Mouse (Mus musculus): ENCODE measurements around the gene Vps54. TPM values are rescaled to one million over a fixed set of nuclear protein-coding genes. Genes with fewer than 3 reads are reported as not detected.

The Vps54 gene
- polyA plus RNA-seq, 1 experiment from 2014 or later = 10.3 TPM

DNA sequence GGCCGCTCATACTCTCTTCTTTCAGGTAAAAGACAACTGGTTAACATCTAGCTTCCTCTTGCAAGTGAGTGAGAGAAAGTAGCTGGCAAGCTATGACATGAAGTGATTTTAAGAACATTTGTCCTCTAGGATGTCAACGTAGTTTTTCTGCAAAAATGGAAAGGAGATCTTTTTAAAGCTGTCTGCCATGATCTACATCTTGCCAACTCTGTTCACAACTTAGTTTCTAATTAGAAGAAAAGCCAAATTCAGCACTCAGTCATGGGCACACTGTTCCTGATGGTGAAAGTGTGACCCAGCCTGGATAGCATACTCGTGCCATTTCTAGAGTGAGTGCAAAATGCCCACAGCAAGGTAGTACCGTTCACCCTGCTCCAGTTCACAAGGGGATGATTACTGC lies 100.0 kb downstream of the Vps54 start:
- H3K4me2 ChIP-seq (ENCODE audit: low read length) = no peak overlapping the region
- H3K27ac ChIP-seq (ENCODE audit: low read length) = no peak overlapping the region
- H3K4me3 ChIP-seq (ENCODE audit: low read depth, low read length) = no peak overlapping the region
- H3K27me3 ChIP-seq (ENCODE audit: control insufficient read depth, insufficient read depth, low read depth, low read length) = no peaks in the 10 kb centered on the region
- H3K9me3 ChIP-seq (replicated peaks; ENCODE audit: control insufficient read depth, low read length, poor library complexity, severe bottlenecking) = no peaks in the 10 kb centered on the region
- no peak for ATAC-seq
- 94% methylated on average over 4 of the region's 4 CpGs for WGBS
- no peaks in the 10 kb centered on the region for H3K36me3 ChIP-seq (ENCODE audit: control insufficient read depth, insufficient read depth, low read length)
- no peak overlapping the region for H3K9ac ChIP-seq (ENCODE audit: low read depth, low read length)
- no peaks in the 10 kb centered on the region for H3K4me1 ChIP-seq (ENCODE audit: control insufficient read depth, insufficient read depth, low read length)

GRCm38 (mm10) chr11:21343490-21343889 lies 104.4 kb downstream of the Vps54 start:
- no peak for ATAC-seq
- no peaks in the 10 kb centered on the region; the same call in 1 of the 2 replicates for H3K36me3 ChIP-seq (ENCODE audit: control insufficient read depth, insufficient read depth, low read length)

DNA sequence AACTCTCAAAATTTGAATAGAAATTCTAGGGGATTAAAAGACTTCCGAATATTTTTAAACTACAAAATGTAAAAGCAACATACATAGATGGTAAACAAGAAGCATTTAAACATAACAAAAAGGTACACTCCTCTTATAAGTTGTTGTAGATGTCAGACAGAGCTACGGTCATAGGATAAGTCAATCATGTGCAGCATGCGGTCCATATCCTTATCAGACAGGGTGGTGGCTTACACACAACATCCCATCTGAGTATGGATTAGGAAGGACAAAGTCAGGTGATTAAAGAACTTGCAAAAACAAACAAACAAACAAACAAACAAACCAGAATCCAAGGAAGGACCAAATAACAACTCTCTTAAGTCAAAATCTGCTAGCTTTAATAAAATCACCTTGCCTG lies 106.9 kb downstream of the Vps54 start:
- Histone ChIP-seq H3K27ac (ENCODE audit: low read length) (no peak overlapping the region), H3K36me3 (ENCODE audit: control insufficient read depth, insufficient read depth, low read length) (no peaks in the 10 kb centered on the region; the same call in 1 of the 2 replicates), H3K4me2 (ENCODE audit: low read length) (no peak overlapping the region), H3K27me3 (ENCODE audit: control insufficient read depth, insufficient read depth, low read depth, low read length) (no peaks in the 10 kb centered on the region), H3K4me3 (ENCODE audit: low read depth, low read length) (no peak overlapping the region), H3K9ac (ENCODE audit: low read depth, low read length) (no peak overlapping the region), H3K9me3 (replicated peaks; ENCODE audit: control insufficient read depth, low read length, poor library complexity, severe bottlenecking) (no peaks in the 10 kb centered on the region), H3K4me1 (ENCODE audit: control insufficient read depth, insufficient read depth, low read length) (no peaks in the 10 kb centered on the region)
- ATAC-seq = no peak
- WGBS = 98% methylated on average over 3 of the region's 3 CpGs

More at GRCm38 (mm10) chr11:21343490-21343889, 104.4 kb downstream of the Vps54 start:
- H3K4me1 ChIP-seq (ENCODE audit: control insufficient read depth, insufficient read depth, low read length) = no peaks in the 10 kb centered on the region
- H3K27ac ChIP-seq (ENCODE audit: low read length) = no peak overlapping the region
- H3K27me3 ChIP-seq (ENCODE audit: control insufficient read depth, insufficient read depth, low read depth, low read length) = no peaks in the 10 kb centered on the region
- H3K4me2 ChIP-seq (ENCODE audit: low read length) = no peak overlapping the region
- H3K9ac ChIP-seq (ENCODE audit: low read depth, low read length) = no peak overlapping the region
- 95% methylated on average over 5 of the region's 5 CpGs for WGBS
- no peak overlapping the region for H3K4me3 ChIP-seq (ENCODE audit: low read depth, low read length)
- no peaks in the 10 kb centered on the region for H3K9me3 ChIP-seq (replicated peaks; ENCODE audit: control insufficient read depth, low read length, poor library complexity, severe bottlenecking)

DNA sequence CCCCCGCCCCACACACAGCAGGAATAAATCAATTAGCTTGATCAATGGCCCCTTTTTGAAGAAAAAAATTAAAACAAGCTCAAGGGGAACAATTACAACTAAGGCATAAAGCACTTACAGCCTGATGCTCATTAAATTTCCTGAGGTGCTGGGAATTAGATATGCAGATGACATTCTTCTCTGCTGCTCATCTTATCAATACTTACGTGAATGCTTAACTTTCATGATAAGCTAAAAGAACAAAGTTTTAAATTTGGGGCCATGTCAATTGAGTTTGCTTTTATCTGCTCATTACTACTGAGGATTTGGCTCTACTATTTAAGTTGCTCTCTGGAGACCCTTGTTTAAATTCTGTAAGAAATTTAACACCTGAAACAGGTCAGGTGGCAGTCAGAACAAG lies 109.8 kb downstream of the Vps54 start:
- Histone ChIP-seq H3K4me2 (ENCODE audit: low read length) (no peak overlapping the region), H3K9ac (ENCODE audit: low read depth, low read length) (no peak overlapping the region), H3K9me3 (replicated peaks; ENCODE audit: control insufficient read depth, low read length, poor library complexity, severe bottlenecking) (no peaks in the 10 kb centered on the region), H3K27ac (ENCODE audit: low read length) (no peak overlapping the region), H3K4me3 (ENCODE audit: low read depth, low read length) (no peak overlapping the region), H3K36me3 (ENCODE audit: control insufficient read depth, insufficient read depth, low read length) (peaks cover 6% of the 10 kb centered on the region), H3K27me3 (ENCODE audit: control insufficient read depth, insufficient read depth, low read depth, low read length) (no peaks in the 10 kb centered on the region), H3K4me1 (ENCODE audit: control insufficient read depth, insufficient read depth, low read length) (no peaks in the 10 kb centered on the region)
- 84% methylated on average over 2 of the region's 2 CpGs for WGBS
- no peak for ATAC-seq

GRCm38 (mm10) chr11:21351296-21351695 lies 112.2 kb downstream of the Vps54 start:
- ATAC-seq = no peak
- H3K4me3 ChIP-seq (ENCODE audit: low read depth, low read length) = no peak overlapping the region
- no peaks in the 10 kb centered on the region for H3K4me1 ChIP-seq (ENCODE audit: control insufficient read depth, insufficient read depth, low read length)
- 89% methylated on average over 7 of the region's 7 CpGs for WGBS
- no peak overlapping the region for H3K4me2 ChIP-seq (ENCODE audit: low read length)
- no peaks in the 10 kb centered on the region for H3K9me3 ChIP-seq (replicated peaks; ENCODE audit: control insufficient read depth, low read length, poor library complexity, severe bottlenecking)
- peaks cover 6% of the 10 kb centered on the region for H3K36me3 ChIP-seq (ENCODE audit: control insufficient read depth, insufficient read depth, low read length)
- H3K27ac ChIP-seq (ENCODE audit: low read length) = no peak overlapping the region
- H3K27me3 ChIP-seq (ENCODE audit: control insufficient read depth, insufficient read depth, low read depth, low read length) = no peaks in the 10 kb centered on the region
- H3K9ac ChIP-seq (ENCODE audit: low read depth, low read length) = no peak overlapping the region

DNA sequence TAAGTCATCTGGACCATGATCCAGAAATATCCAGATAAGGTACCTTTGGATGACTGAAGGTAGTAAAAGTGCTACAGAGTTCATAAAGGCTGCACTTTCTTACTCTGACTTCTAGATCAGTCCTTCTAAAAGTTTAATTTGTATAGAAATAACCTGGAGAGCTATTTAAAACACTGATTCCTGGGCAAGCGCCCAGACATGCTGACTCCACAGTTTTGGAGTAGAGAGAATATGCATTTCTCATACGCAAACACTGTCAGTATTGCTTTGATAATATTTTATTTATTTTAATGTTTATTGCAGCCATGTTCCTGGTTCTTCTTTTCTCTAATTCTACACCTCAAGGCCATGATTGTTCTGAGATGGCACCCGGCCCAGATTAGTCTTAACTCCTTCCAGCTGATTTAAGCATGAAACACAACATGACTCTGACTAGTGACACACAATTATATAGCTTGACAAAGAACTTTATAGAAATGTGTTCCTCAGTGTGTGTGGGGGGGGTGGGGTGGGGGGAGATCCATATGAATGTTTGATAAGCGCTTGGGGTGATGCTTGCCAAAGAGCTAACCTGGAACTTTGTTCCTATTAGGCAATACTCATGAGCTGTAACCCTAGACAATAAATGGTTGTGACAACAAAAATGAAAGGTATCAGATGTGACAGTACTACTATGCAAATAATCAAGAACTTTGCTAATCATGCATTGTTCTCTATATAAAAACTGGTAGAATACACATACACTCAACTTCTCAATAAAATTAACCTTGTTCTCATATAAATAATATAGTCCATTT lies 124.3 kb downstream of the Vps54 start:
- 90% methylated on average over 4 of the region's 4 CpGs for WGBS
- H3K27ac ChIP-seq (ENCODE audit: low read length) = no peak overlapping the region
- no peak overlapping the region for H3K4me3 ChIP-seq (ENCODE audit: low read depth, low read length)

GRCm38 (mm10) chr11:21368466-21368865 lies 129.4 kb downstream of the Vps54 start:
- Histone ChIP-seq H3K9me3 (replicated peaks; ENCODE audit: control insufficient read depth, low read length, poor library complexity, severe bottlenecking) (no peaks in the 10 kb centered on the region), H3K9ac (ENCODE audit: low read depth, low read length) (no peak overlapping the region), H3K27me3 (ENCODE audit: control insufficient read depth, insufficient read depth, low read depth, low read length) (no peaks in the 10 kb centered on the region), H3K4me2 (ENCODE audit: low read length) (peak overlapping the region; percentile 59; the same call in 1 of the 2 replicates), H3K36me3 (ENCODE audit: control insufficient read depth, insufficient read depth, low read length) (no peaks in the 10 kb centered on the region), H3K27ac (ENCODE audit: low read length) (no peak overlapping the region), H3K4me3 (ENCODE audit: low read depth, low read length) (no peak overlapping the region), H3K4me1 (ENCODE audit: control insufficient read depth, insufficient read depth, low read length) (peaks cover 14% of the 10 kb centered on the region)
- no peak for ATAC-seq
- 58% methylated on average over 7 of the region's 7 CpGs for WGBS

More for the DNA sequence above, 124.3 kb downstream of the Vps54 start:
- ATAC-seq = no peak
- Histone ChIP-seq H3K4me1 (ENCODE audit: control insufficient read depth, insufficient read depth, low read length) (peaks cover under 1% of the 10 kb centered on the region), H3K9me3 (replicated peaks; ENCODE audit: control insufficient read depth, low read length, poor library complexity, severe bottlenecking) (no peaks in the 10 kb centered on the region), H3K36me3 (ENCODE audit: control insufficient read depth, insufficient read depth, low read length) (no peaks in the 10 kb centered on the region), H3K9ac (ENCODE audit: low read depth, low read length) (no peak overlapping the region), H3K4me2 (ENCODE audit: low read length) (no peak overlapping the region), H3K27me3 (ENCODE audit: control insufficient read depth, insufficient read depth, low read depth, low read length) (no peaks in the 10 kb centered on the region)

DNA sequence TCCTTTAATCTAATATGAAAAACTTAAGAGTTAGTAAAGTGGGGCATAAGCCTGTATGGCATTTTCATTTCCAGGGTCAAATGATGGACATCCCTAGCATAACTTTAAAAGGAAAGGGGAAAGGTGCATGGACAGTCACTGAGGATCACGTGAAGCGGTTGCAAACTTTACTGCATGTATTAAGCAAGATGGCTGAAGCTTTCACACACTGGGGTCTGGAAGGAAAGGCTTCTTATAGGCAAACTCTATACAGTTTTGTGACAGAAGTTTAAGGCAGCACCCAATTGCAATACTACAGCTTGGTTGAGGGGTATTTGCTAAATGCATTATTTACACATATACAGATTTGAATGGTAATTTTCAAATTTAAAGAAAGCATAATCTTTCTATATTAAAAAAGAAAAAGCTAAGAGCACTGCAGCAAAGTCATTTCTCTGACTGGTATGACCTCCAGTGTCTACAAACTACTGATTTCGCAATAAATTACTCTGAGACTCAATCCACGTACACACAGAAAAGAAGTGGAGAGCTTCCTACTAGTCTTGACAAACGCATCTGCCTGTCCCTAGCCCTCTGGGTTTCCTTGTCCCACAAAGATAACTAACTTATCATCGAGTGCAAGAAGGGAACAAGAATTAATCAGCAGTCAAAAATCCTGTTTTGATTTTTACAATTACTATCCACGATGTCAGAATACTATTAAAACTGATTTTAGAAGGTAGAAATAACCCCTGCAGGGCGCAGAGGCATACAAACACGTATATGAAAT lies 130.4 kb downstream of the Vps54 start:
- Histone ChIP-seq H3K9ac (ENCODE audit: low read depth, low read length) (no peak overlapping the region), H3K4me2 (ENCODE audit: low read length) (peak overlapping the region; percentile 59), H3K27me3 (ENCODE audit: control insufficient read depth, insufficient read depth, low read depth, low read length) (no peaks in the 10 kb centered on the region), H3K9me3 (replicated peaks; ENCODE audit: control insufficient read depth, low read length, poor library complexity, severe bottlenecking) (no peaks in the 10 kb centered on the region), H3K36me3 (ENCODE audit: control insufficient read depth, insufficient read depth, low read length) (no peaks in the 10 kb centered on the region), H3K27ac (ENCODE audit: low read length) (no peak overlapping the region), H3K4me3 (ENCODE audit: low read depth, low read length) (peak overlapping the region; percentile 81), H3K4me1 (ENCODE audit: control insufficient read depth, insufficient read depth, low read length) (peaks cover 14% of the 10 kb centered on the region)
- WGBS = 18% methylated on average over 9 of the region's 9 CpGs
- no peak for ATAC-seq

Data from midbrain, embryonic 16.5 days (tissue).